26 mouse cellular contexts compared by ENCODE assay signal in genomic region chr19:6547801-6548200, GRCm38 (mm10). TPM values are rescaled to one million over a fixed set of nuclear protein-coding genes. Genes with fewer than 3 reads are reported as not detected.
DNase-seq lines count a peak whose midpoint lies in the region; ATAC-seq and TF ChIP-seq lines count a peak whose summit lies in the region.
"Had no signal": no experiment of that assay in that cellular context is flagged by ENCODE, and none has a peak within 500 bp of the region (broad histone marks: within the 10 kb centered on the region; RNA-seq: fewer than 3 reads in every experiment).

No protein-coding gene starts in this region.

- DNase-seq in hindbrain, embryonic 11.5 days (ENCODE audit: low spot score): no peak
- no peak for DNase-seq in kidney, postnatal 0 days (ENCODE audit: low spot score)
- DNase-seq in cerebellum, adult 2 months: peak; percentile 25 to 37
- DNase-seq in cerebellum, adult 9-11 months: peak; percentile 45
- no peak for DNase-seq in urinary bladder, postnatal 4 days (ENCODE audit: low spot score in 2 of 2)
- DNase-seq: B cell, adult 2 months; layer of hippocampus, postnatal 36 days; spleen, adult 18-20 months had no signal

- no peak for TF ChIP-seq POLR2A in cerebellum, adult 2 months (IDR thresholded peaks at IDR 0.05; ENCODE audit: borderline replicate concordance, insufficient read depth, low read length)

- H3K4me2 ChIP-seq in hindbrain, embryonic 16.5 days (ENCODE audit: low read length): no peak overlapping the region
- no peak overlapping the region for H3K4me2 ChIP-seq in hindbrain, embryonic 11.5 days (replicated peaks; ENCODE audit: low read depth, low read length)
- H3K4me2 ChIP-seq in kidney, postnatal 0 days (ENCODE audit: low read length): no peak overlapping the region
- H3K4me2 ChIP-seq in kidney, embryonic 14.5 days (replicated peaks; ENCODE audit: low read depth, low read length): no peak overlapping the region
- H3K4me2 ChIP-seq: embryonic facial prominence, embryonic 12.5 days; heart, embryonic 15.5 days; limb, embryonic 13.5 days; liver, embryonic 12.5 days; midbrain, embryonic 12.5 days had no signal

- WGBS in hindbrain, embryonic 16.5 days: 86% methylated on average over 5 of the region's 5 CpGs
- WGBS in hindbrain, embryonic 11.5 days: 84% methylated on average over 5 of the region's 5 CpGs
- 81% methylated on average over 5 of the region's 5 CpGs for WGBS in kidney, postnatal 0 days
- 77% methylated on average over 5 of the region's 5 CpGs for WGBS in kidney, embryonic 14.5 days
- 66% methylated on average over 5 of the region's 5 CpGs for WGBS in cerebellum, adult 2 months

- H3K27me3 ChIP-seq in hindbrain, embryonic 16.5 days (replicated peaks; ENCODE audit: control insufficient read depth, insufficient read depth, low read length): no peaks in the 10 kb centered on the region
- H3K27me3 ChIP-seq in hindbrain, embryonic 11.5 days (ENCODE audit: control insufficient read depth, insufficient read depth, low read length): no peaks in the 10 kb centered on the region
- H3K27me3 ChIP-seq in kidney, postnatal 0 days (ENCODE audit: insufficient read depth, low read length): no peaks in the 10 kb centered on the region
- H3K27me3 ChIP-seq in kidney, embryonic 14.5 days (ENCODE audit: control insufficient read depth, insufficient read depth, low read length): no peaks in the 10 kb centered on the region
- H3K27me3 ChIP-seq in cerebellum, adult 2 months (ENCODE audit: control insufficient read depth, insufficient read depth, low read length): no peaks in the 10 kb centered on the region
- H3K27me3 ChIP-seq: CH12.LX; embryonic facial prominence, embryonic 12.5 days; limb, embryonic 13.5 days; midbrain, embryonic 12.5 days had no signal

- no peak overlapping the region for H3K9ac ChIP-seq in hindbrain, embryonic 16.5 days (ENCODE audit: low read depth, low read length)
- no peak overlapping the region for H3K9ac ChIP-seq in hindbrain, embryonic 11.5 days (ENCODE audit: low read depth, low read length)
- H3K9ac ChIP-seq in kidney, postnatal 0 days (ENCODE audit: low read depth, low read length): no peak overlapping the region
- H3K9ac ChIP-seq in kidney, embryonic 14.5 days (ENCODE audit: low read depth, low read length): no peak overlapping the region
- H3K9ac ChIP-seq: embryonic facial prominence, embryonic 12.5 days; heart, embryonic 15.5 days; limb, embryonic 13.5 days; liver, embryonic 12.5 days; midbrain, embryonic 12.5 days had no signal

- H3K27ac ChIP-seq in hindbrain, embryonic 16.5 days (ENCODE audit: low read depth, low read length): peak overlapping the region; percentile 32; the same call in 1 of the 2 replicates
- no peak overlapping the region for H3K27ac ChIP-seq in hindbrain, embryonic 11.5 days (ENCODE audit: low read depth, low read length)
- peak overlapping the region; percentile 82 for H3K27ac ChIP-seq in kidney, postnatal 0 days
- no peak overlapping the region for H3K27ac ChIP-seq in kidney, embryonic 14.5 days (ENCODE audit: low read depth, low read length)
- peak overlapping the region; percentile 94 for H3K27ac ChIP-seq in cerebellum, adult 2 months (ENCODE audit: insufficient read depth, low read length)
- H3K27ac ChIP-seq: embryonic facial prominence, embryonic 12.5 days; heart, embryonic 15.5 days; limb, embryonic 13.5 days; liver, embryonic 12.5 days; midbrain, embryonic 12.5 days had no signal

- no peaks in the 10 kb centered on the region for H3K9me3 ChIP-seq in hindbrain, embryonic 16.5 days (ENCODE audit: control insufficient read depth, low read length)
- no peaks in the 10 kb centered on the region for H3K9me3 ChIP-seq in hindbrain, embryonic 11.5 days (ENCODE audit: control insufficient read depth, low read length)
- H3K9me3 ChIP-seq in kidney, postnatal 0 days (replicated peaks; ENCODE audit: low read length): no peaks in the 10 kb centered on the region
- 0 out of 2 replicates have a peak, but pooled peaks cover 3% of the 10 kb centered on the region for H3K9me3 ChIP-seq in kidney, embryonic 14.5 days (ENCODE audit: control insufficient read depth, low read length)
- H3K9me3 ChIP-seq: G1E; heart, embryonic 15.5 days; liver, embryonic 12.5 days; midbrain, embryonic 12.5 days had no signal

- no peak overlapping the region for H3K4me3 ChIP-seq in hindbrain, embryonic 16.5 days (ENCODE audit: low read length)
- H3K4me3 ChIP-seq in hindbrain, embryonic 11.5 days (ENCODE audit: low read depth, low read length): no peak overlapping the region
- no peak overlapping the region for H3K4me3 ChIP-seq in kidney, postnatal 0 days (replicated peaks; ENCODE audit: low read depth, low read length)
- no peak overlapping the region for H3K4me3 ChIP-seq in kidney, embryonic 14.5 days (ENCODE audit: low read length)
- no peak overlapping the region for H3K4me3 ChIP-seq in cerebellum, adult 2 months (replicated peaks; ENCODE audit: insufficient read depth, low read depth, low read length)
- H3K4me3 ChIP-seq: embryonic facial prominence, embryonic 12.5 days; heart, embryonic 15.5 days; limb, embryonic 13.5 days; liver, embryonic 12.5 days; midbrain, embryonic 12.5 days had no signal

- no peaks in the 10 kb centered on the region for H3K36me3 ChIP-seq in hindbrain, embryonic 16.5 days (ENCODE audit: control insufficient read depth, insufficient read depth, low read length)
- no peaks in the 10 kb centered on the region for H3K36me3 ChIP-seq in hindbrain, embryonic 11.5 days (ENCODE audit: control insufficient read depth, insufficient read depth, low read length)
- H3K36me3 ChIP-seq in kidney, postnatal 0 days (ENCODE audit: insufficient read depth, low read length): no peaks in the 10 kb centered on the region
- H3K36me3 ChIP-seq in kidney, embryonic 14.5 days (ENCODE audit: control insufficient read depth, insufficient read depth, low read length): no peaks in the 10 kb centered on the region
- H3K36me3 ChIP-seq: embryonic facial prominence, embryonic 12.5 days; G1E; heart, embryonic 15.5 days; limb, embryonic 13.5 days; liver, embryonic 12.5 days; midbrain, embryonic 12.5 days had no signal

- H3K4me1 ChIP-seq in hindbrain, embryonic 16.5 days (ENCODE audit: control insufficient read depth, insufficient read depth, low read depth, low read length): peaks cover 8% of the 10 kb centered on the region
- no peaks in the 10 kb centered on the region; the same call in 1 of the 2 replicates for H3K4me1 ChIP-seq in hindbrain, embryonic 11.5 days (replicated peaks; ENCODE audit: control insufficient read depth, insufficient read depth, low read length)
- no peaks in the 10 kb centered on the region for H3K4me1 ChIP-seq in kidney, postnatal 0 days (replicated peaks; ENCODE audit: insufficient read depth, low read length)
- no peaks in the 10 kb centered on the region for H3K4me1 ChIP-seq in kidney, embryonic 14.5 days (ENCODE audit: control insufficient read depth, insufficient read depth, low read length)
- peaks cover 65% of the 10 kb centered on the region for H3K4me1 ChIP-seq in cerebellum, adult 2 months (ENCODE audit: control insufficient read depth, insufficient read depth, low read length)
- H3K4me1 ChIP-seq: embryonic facial prominence, embryonic 12.5 days; limb, embryonic 13.5 days; liver, embryonic 12.5 days had no signal

- ATAC-seq in hindbrain, embryonic 16.5 days: no peak
- ATAC-seq in hindbrain, embryonic 11.5 days (ENCODE audit: low FRiP score): no peak
- no peak for ATAC-seq in kidney, postnatal 0 days (replicated peaks; ENCODE audit: low FRiP score, low read depth)
- ATAC-seq in kidney, embryonic 14.5 days (ENCODE audit: low FRiP score, low TSS enrichment): no peak
- no peak for ATAC-seq in megakaryocyte progenitor cell, adult 5-6 weeks (replicated peaks; ENCODE audit: poor library complexity)
- ATAC-seq: liver, embryonic 12.5 days; Patski had no signal

- TF ChIP-seq CTCF in kidney, postnatal 0 days (IDR thresholded peaks at IDR 0.05; ENCODE audit: low read depth): no peak
- TF ChIP-seq CTCF in cerebellum, adult 2 months (IDR thresholded peaks at IDR 0.05; ENCODE audit: borderline replicate concordance, insufficient read depth, low read depth, low read length): no peak

RNA-seq across cellular contexts. Expression of gene Slc22a12, which starts 5.0 kb away (rescaled TPM):
- 0.14 TPM in 1 of 2 replicates, not detected in the other for polyA plus RNA-seq in hindbrain, embryonic 16.5 days (2015; fragmentation: Nextera tagmentation; extraction: Ambion mirVana)
- polyA plus RNA-seq in hindbrain, embryonic 11.5 days (2014; fragmentation: Nextera tagmentation; extraction: Ambion mirVana): not detected in 2 replicates
- polyA plus RNA-seq in kidney, postnatal 0 days (2015; fragmentation: Nextera tagmentation; extraction: Ambion mirVana): 21.8 and 31.4 TPM in 2 replicates
- 1.8 and 2.5 TPM in 2 replicates for polyA plus RNA-seq in kidney, embryonic 14.5 days (2014; fragmentation: Nextera tagmentation; extraction: Ambion mirVana)
- 0.15 and 0.24 TPM in 2 replicates for polyA plus RNA-seq in cerebellum, adult 2 months (2012; rRNA removed)
- total RNA-seq in megakaryocyte progenitor cell, adult 5-6 weeks (2015): not detected in 2 replicates
- total RNA-seq in megakaryocyte progenitor cell, adult 5-6 weeks (2017): not detected in 2 replicates
- total RNA-seq: G1E; gastrocnemius, postnatal 4 days; hematopoietic stem cell, adult 5-6 weeks; monocyte, adult 5-6 weeks; neutrophil, adult 5-6 weeks had no signal
- polyA plus RNA-seq: embryonic facial prominence, embryonic 12.5 days; forebrain, embryonic 11.5 days; G1E; heart, embryonic 15.5 days; limb, embryonic 13.5 days; liver, embryonic 12.5 days; midbrain, embryonic 12.5 days; Patski; thymus, postnatal 0 days; urinary bladder, adult 2 months had no signal

Comparison
In these comparisons a context has a peak if more than half of its experiments do, and no peak if none do; other contexts are left out.
1. H3K27ac ChIP-seq: peak in hindbrain, embryonic 16.5 days (single experiment), kidney, postnatal 0 days (single experiment) and cerebellum, adult 2 months (single experiment); none in hindbrain, embryonic 11.5 days (single experiment) and kidney, embryonic 14.5 days (single experiment).
2. DNase-seq: peak in cerebellum, adult 2 months (2 of 2) and cerebellum, adult 9-11 months (single experiment); none in hindbrain, embryonic 11.5 days (single experiment), kidney, postnatal 0 days (single experiment) and urinary bladder, postnatal 4 days (0 of 2).